Mouse (Mus musculus) left cerebral cortex, adult 2 months (tissue): ENCODE data around the gene Prkn. TPM values are rescaled to one million over a fixed set of nuclear protein-coding genes. Genes with fewer than 3 reads are reported as not detected.

Experiments
- DNase-seq, 2 experiments: peaks; one replicate each; pipeline ENCODE4 v3.0.0; 2021 to 2022; ENCODE audit warnings: low spot score in 2 of 2, mixed read lengths in 1 of 2; ENCODE audit errors: extremely low spot score in 1 of 2
- H3K27ac ChIP-seq: fragments of 200-600 bp; 2 replicates; pipeline ENCODE4 v1.8.1; 2022
- H3K4me3 ChIP-seq: fragments of 200-600 bp; 2 replicates; pipeline ENCODE4 v1.8.1; 2022
- CTCF ChIP-seq: fragments of 200-600 bp; IDR thresholded peaks from 2 replicates; pipeline ENCODE4 v1.8.1; 2022; ENCODE audit warnings: antibody characterized with exemption, mild to moderate bottlenecking, moderate library complexity
- intact Hi-C: fragments of 180-260 bp; cut with DNase I; formaldehyde crosslinking; loops from one replicate; pipeline ENCODE4 v1.15.1; 2025
- long read RNA-seq, 2 experiments: library from polyadenylated mRNA; stranded (forward); transcript quantifications; one replicate each; pipeline ENCODE4 v2.0.0; 2021; ENCODE audit warnings: borderline mapping rate in 2 of 2
- total RNA-seq, 2 experiments: library from RNA; stranded (reverse); gene quantifications; 2 replicates each; pipeline ENCODE4 v1.2.3; 2021

Gene Prkn
- total RNA-seq, result 10 to 100 TPM; 17.2 to 18.8 TPM
- long read RNA-seq, experiment 1, partial matches to known transcripts, result 0 of 2 reads
- long read RNA-seq, experiment 1, other reads (novel, unspliced or antisense), result 2 of 2 reads
- long read RNA-seq, experiment 2, partial matches to known transcripts, result 0 of 2 reads
- long read RNA-seq, experiment 2, other reads (novel, unspliced or antisense), result 2 of 2 reads

GRCm38 (mm10) chr17:10840148-10840707, at the start of gene Prkn, which contains the start of gene Pacrg:
Prkn (plus strand) TSS chr17:10840384.
Pacrg (minus strand) TSS chr17:10840311.
- intact Hi-C loops, result loop anchor here (5.0 to 10.0 kb wide), 2 partner anchors 523 to 775 kb away; partner anchors contain the start of gene Qk
- Histone ChIP-seq H3K4me3 (peak within 1 kb of the TSS; percentile 56), H3K27ac (peak within 1 kb of the TSS; percentile 99)
- peak; percentile 97 to 99 for DNase-seq
- TF ChIP-seq CTCF, result no peak; the same call in 1 of the 2 replicates

- intact Hi-C loops, result no loop called here
- no peak for TF ChIP-seq CTCF
- no peak overlapping the region for H3K27ac ChIP-seq
- no peak for DNase-seq
- no peak overlapping the region for H3K4me3 ChIP-seq
Measured at GRCm38 (mm10) chr17:10791661-10792060, 48.5 kb upstream of the Prkn start.

- intact Hi-C loops, result no loop called here
- TF ChIP-seq CTCF, result no peak
- H3K4me3 ChIP-seq, result no peak overlapping the region
- no peak overlapping the region for H3K27ac ChIP-seq
- no peak for DNase-seq
Measured at GRCm38 (mm10) chr17:10806692-10807091, 33.5 kb upstream of the Prkn start.

- Histone ChIP-seq H3K4me3 (no peak overlapping the region), H3K27ac (no peak overlapping the region)
- intact Hi-C loops, result no loop called here
- DNase-seq, result no peak
- no peak for TF ChIP-seq CTCF
Measured at GRCm38 (mm10) chr17:10807261-10807998, 32.8 kb upstream of the Prkn start.

- no peak overlapping the region for H3K27ac ChIP-seq
- no peak for TF ChIP-seq CTCF
- intact Hi-C loops, result no loop called here
- no peak overlapping the region for H3K4me3 ChIP-seq
- no peak for DNase-seq
Measured at GRCm38 (mm10) chr17:10808571-10808970, 31.6 kb upstream of the Prkn start.

GRCm38 (mm10) chr17:10818971-10819370, 21.2 kb upstream of the Prkn start:
- Histone ChIP-seq H3K4me3 (no peak overlapping the region), H3K27ac (no peak overlapping the region)
- no peak for TF ChIP-seq CTCF
- no peak for DNase-seq
- intact Hi-C loops, result no loop called here

- intact Hi-C loops, result loop anchor here (5.0 to 10.0 kb wide), 2 partner anchors 523 to 774 kb away; partner anchors contain the start of gene Qk
- peak overlapping the region; percentile 99 for H3K27ac ChIP-seq
- peak overlapping the region; percentile 56 for H3K4me3 ChIP-seq
- TF ChIP-seq CTCF, result peak; percentile 66
- peak; percentile 37 to 42 for DNase-seq
Measured at GRCm38 (mm10) chr17:10840731-10841201, 582 bp downstream of the Prkn start.

- intact Hi-C loops, result no loop called here
- TF ChIP-seq CTCF, result no peak
- no peak overlapping the region for H3K4me3 ChIP-seq
- no peak for DNase-seq
- H3K27ac ChIP-seq, result no peak overlapping the region
Measured at GRCm38 (mm10) chr17:10854207-10854606, 14.0 kb downstream of the Prkn start.

- DNase-seq, result no peak
- no peak for TF ChIP-seq CTCF
- H3K27ac ChIP-seq, result no peak overlapping the region
- no peak overlapping the region for H3K4me3 ChIP-seq
- intact Hi-C loops, result no loop called here
Measured at GRCm38 (mm10) chr17:10874208-10875187, 34.3 kb downstream of the Prkn start.

GRCm38 (mm10) chr17:10878986-10879385, 38.8 kb downstream of the Prkn start:
- no peak for DNase-seq
- TF ChIP-seq CTCF, result no peak
- Histone ChIP-seq H3K27ac (no peak overlapping the region), H3K4me3 (no peak overlapping the region)
- intact Hi-C loops, result no loop called here

GRCm38 (mm10) chr17:10882260-10882659, 42.1 kb downstream of the Prkn start:
- no peak overlapping the region for H3K4me3 ChIP-seq
- no peak for TF ChIP-seq CTCF
- no peak for DNase-seq
- intact Hi-C loops, result no loop called here
- no peak overlapping the region for H3K27ac ChIP-seq
